Mouse (Mus musculus) lung, embryonic 16.5 days (tissue): ENCODE measurements around the gene Wscd1. TPM values are rescaled to one million over a fixed set of nuclear protein-coding genes. Genes with fewer than 3 reads are reported as not detected.

Experiments
- ATAC-seq: fragments of 200-750 bp; cut with Nextera tagmentation; 2 replicates; pipeline ENCODE4 v1.8.0; 2017; ENCODE audit warnings: low read depth, mild to moderate bottlenecking, moderate library complexity
- H3K27ac ChIP-seq: fragments of 300-500 bp; sonication (generic); 2 replicates; pipeline ENCODE4 v1.5.1; 2014; ENCODE audit warnings: mild to moderate bottlenecking, control low read depth, low read length
- H3K27me3 ChIP-seq: fragments of 300-500 bp; sonication (generic); 2 replicates; pipeline ENCODE4 v1.6.1; 2014; ENCODE audit warnings: low read depth, low read length, mixed read lengths; ENCODE audit not compliant: control insufficient read depth, insufficient read depth
- H3K36me3 ChIP-seq: fragments of 300-500 bp; sonication (generic); 2 replicates; pipeline ENCODE4 v1.6.1; 2014; ENCODE audit warnings: low read length; ENCODE audit not compliant: control insufficient read depth, insufficient read depth
- H3K4me1 ChIP-seq: fragments of 300-500 bp; sonication (generic); replicated peaks from 2 replicates; pipeline ENCODE4 v1.6.1; 2014; ENCODE audit warnings: low read length, mixed read lengths; ENCODE audit not compliant: control insufficient read depth, insufficient read depth
- H3K4me2 ChIP-seq: fragments of 300-500 bp; sonication (generic); 2 replicates; pipeline ENCODE4 v1.6.1; 2014; ENCODE audit warnings: low read depth, low read length, control low read depth
- H3K4me3 ChIP-seq: fragments of 300-500 bp; sonication (generic); 2 replicates; pipeline ENCODE4 v1.5.1; 2014; ENCODE audit warnings: mild to moderate bottlenecking, low read length, control low read depth
- H3K9ac ChIP-seq: fragments of 300-500 bp; sonication (generic); 2 replicates; pipeline ENCODE4 v1.6.1; 2014; ENCODE audit warnings: low read length, control low read depth
- H3K9me3 ChIP-seq: fragments of 300-500 bp; sonication (generic); 2 replicates; pipeline ENCODE4 v1.6.1; 2016; ENCODE audit warnings: low read length; ENCODE audit not compliant: control insufficient read depth
- WGBS: fragments of 180-500 bp; shearing (Covaris S2); extraction: QIAGEN DNeasy Blood & Tissue Kit; methylation state at CpG from one replicate; pipeline ENCODE4 v1.1.7; 2014; 5-methylcytosine and 5-hydroxymethylcytosine counted together
- polyA plus RNA-seq: library from polyadenylated mRNA; unstranded; fragments of >200 nt; fragmentation: Nextera tagmentation; extraction: Ambion mirVana; gene quantifications from 2 replicates; pipeline ENCODE4 v1.2.1, GENCODE M21; 2015

The Wscd1 gene
- polyA plus RNA-seq, 1 experiment from 2014 or later = 11.8 TPM

GRCm38 (mm10) chr11:71773986-71774767, 24.5 kb downstream of the Wscd1 start:
- no peak overlapping the region for H3K4me2 ChIP-seq

DNA sequence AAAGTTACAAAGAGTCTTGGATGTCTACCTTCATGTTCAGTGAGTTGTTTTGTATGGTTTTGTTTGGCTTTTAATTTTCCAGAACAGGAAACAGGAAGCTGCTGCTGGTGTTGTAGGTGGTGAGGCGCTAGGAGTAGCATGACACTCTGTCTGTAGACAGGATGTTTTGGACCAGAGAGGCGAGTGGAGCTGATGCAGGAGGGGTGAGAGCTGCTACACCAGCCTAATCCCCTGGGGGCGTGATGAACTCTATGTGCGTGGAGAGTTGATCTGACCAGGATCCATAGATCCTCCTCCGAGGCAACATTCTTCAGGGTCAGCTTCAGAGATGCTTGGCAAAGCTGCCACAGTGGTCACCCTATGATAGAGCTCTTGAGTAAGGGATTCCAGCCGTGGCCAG, 25.3 kb downstream of the Wscd1 start:
- H3K27me3 ChIP-seq = no peaks in the 10 kb centered on the region
- H3K4me2 ChIP-seq = no peak overlapping the region
- no peaks in the 10 kb centered on the region for H3K9me3 ChIP-seq
- 48% methylated on average over 6 of the region's 6 CpGs for WGBS
- no peaks in the 10 kb centered on the region; the same call in 1 of the 2 replicates for H3K4me1 ChIP-seq
- no peak overlapping the region for H3K4me3 ChIP-seq
- peak; percentile 41; the same call in 1 of the 2 replicates for ATAC-seq
- peak overlapping the region; percentile 34 for H3K27ac ChIP-seq
- H3K9ac ChIP-seq = no peak overlapping the region
- no peaks in the 10 kb centered on the region for H3K36me3 ChIP-seq

More at GRCm38 (mm10) chr11:71773986-71774767, 24.5 kb downstream of the Wscd1 start:
- 12% methylated on average over 16 of the region's 16 CpGs for WGBS
- Histone ChIP-seq H3K27me3 (no peaks in the 10 kb centered on the region), H3K27ac (peak overlapping the region; percentile 34), H3K36me3 (no peaks in the 10 kb centered on the region), H3K9me3 (no peaks in the 10 kb centered on the region), H3K4me1 (no peaks in the 10 kb centered on the region; the same call in 1 of the 2 replicates), H3K4me3 (no peak overlapping the region), H3K9ac (no peak overlapping the region)
- ATAC-seq = no peak

- no peak overlapping the region for H3K4me2 ChIP-seq
- H3K9ac ChIP-seq = no peak overlapping the region
- H3K27me3 ChIP-seq = no peaks in the 10 kb centered on the region
- H3K4me3 ChIP-seq = no peak overlapping the region
- no peaks in the 10 kb centered on the region for H3K4me1 ChIP-seq
- no peaks in the 10 kb centered on the region for H3K9me3 ChIP-seq
- WGBS = 61% methylated on average over 10 of the region's 10 CpGs
- no peaks in the 10 kb centered on the region for H3K36me3 ChIP-seq
- ATAC-seq = no peak
- H3K27ac ChIP-seq = no peak overlapping the region
Measured at GRCm38 (mm10) chr11:71779642-71780041, 29.9 kb downstream of the Wscd1 start.

GRCm38 (mm10) chr11:71781737-71782354, 32.1 kb downstream of the Wscd1 start:
- Histone ChIP-seq H3K36me3 (no peaks in the 10 kb centered on the region), H3K4me2 (no peak overlapping the region), H3K4me1 (no peaks in the 10 kb centered on the region), H3K9me3 (no peaks in the 10 kb centered on the region), H3K4me3 (no peak overlapping the region), H3K9ac (no peak overlapping the region), H3K27me3 (no peaks in the 10 kb centered on the region), H3K27ac (no peak overlapping the region)
- WGBS = 78% methylated on average over 13 of the region's 13 CpGs
- no peak for ATAC-seq

GRCm38 (mm10) chr11:71785499-71785898, 35.8 kb downstream of the Wscd1 start:
- no peaks in the 10 kb centered on the region for H3K9me3 ChIP-seq
- WGBS = 67% methylated on average over 4 of the region's 4 CpGs

DNA sequence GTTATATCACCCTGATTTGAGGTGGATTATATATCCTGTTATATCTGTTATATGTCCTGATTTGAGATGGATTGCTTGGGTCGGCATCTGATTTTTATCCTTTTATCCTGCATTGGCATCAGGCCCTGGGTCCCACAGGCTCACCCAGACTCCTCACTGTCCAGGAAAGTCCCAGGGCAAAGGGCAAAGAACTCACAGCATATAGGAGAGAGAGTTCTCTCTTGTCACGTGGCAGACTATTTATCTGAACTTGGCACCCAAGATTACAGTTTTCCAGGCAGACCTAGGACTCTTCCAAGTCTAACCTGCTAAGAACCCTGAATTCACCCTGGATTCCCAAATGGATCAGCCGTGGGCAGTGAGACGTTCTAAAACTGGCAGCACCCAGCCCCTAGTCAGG, 38.5 kb downstream of the Wscd1 start:
- Histone ChIP-seq H3K9me3 (no peaks in the 10 kb centered on the region), H3K4me3 (no peak overlapping the region), H3K4me1 (no peaks in the 10 kb centered on the region), H3K4me2 (no peak overlapping the region), H3K27me3 (no peaks in the 10 kb centered on the region), H3K36me3 (no peaks in the 10 kb centered on the region), H3K27ac (no peak overlapping the region), H3K9ac (no peak overlapping the region)
- WGBS = 77% methylated on average over 4 of the region's 4 CpGs
- no peak for ATAC-seq

More at GRCm38 (mm10) chr11:71785499-71785898, 35.8 kb downstream of the Wscd1 start:
- Histone ChIP-seq H3K36me3 (no peaks in the 10 kb centered on the region), H3K4me2 (no peak overlapping the region), H3K4me1 (no peaks in the 10 kb centered on the region), H3K4me3 (no peak overlapping the region), H3K9ac (no peak overlapping the region), H3K27ac (no peak overlapping the region), H3K27me3 (no peaks in the 10 kb centered on the region)
- ATAC-seq = no peak

GRCm38 (mm10) chr11:71790227-71790626, 40.5 kb downstream of the Wscd1 start:
- Histone ChIP-seq H3K4me3 (no peak overlapping the region), H3K9ac (no peak overlapping the region), H3K9me3 (no peaks in the 10 kb centered on the region), H3K27ac (no peak overlapping the region), H3K27me3 (no peaks in the 10 kb centered on the region), H3K4me1 (no peaks in the 10 kb centered on the region), H3K4me2 (no peak overlapping the region), H3K36me3 (no peaks in the 10 kb centered on the region)
- 70% methylated on average over 3 of the region's 3 CpGs for WGBS
- no peak for ATAC-seq

- Histone ChIP-seq H3K9ac (no peak overlapping the region), H3K27ac (no peak overlapping the region), H3K36me3 (no peaks in the 10 kb centered on the region), H3K9me3 (no peaks in the 10 kb centered on the region), H3K4me2 (no peak overlapping the region), H3K4me1 (no peaks in the 10 kb centered on the region), H3K4me3 (no peak overlapping the region), H3K27me3 (no peaks in the 10 kb centered on the region)
- no peak for ATAC-seq
- 73% methylated on average over 4 of the region's 4 CpGs for WGBS
Measured at GRCm38 (mm10) chr11:71799206-71799605, 49.5 kb downstream of the Wscd1 start.

- 88% methylated on average over 2 of the region's 2 CpGs for WGBS
- H3K4me3 ChIP-seq = no peak overlapping the region
- H3K27me3 ChIP-seq = no peaks in the 10 kb centered on the region
- no peak overlapping the region for H3K27ac ChIP-seq
- H3K36me3 ChIP-seq = no peaks in the 10 kb centered on the region
- no peaks in the 10 kb centered on the region for H3K9me3 ChIP-seq
- no peak for ATAC-seq
- no peak overlapping the region for H3K4me2 ChIP-seq
- no peaks in the 10 kb centered on the region for H3K4me1 ChIP-seq
- H3K9ac ChIP-seq = no peak overlapping the region
Measured at GRCm38 (mm10) chr11:71808521-71808920, 58.8 kb downstream of the Wscd1 start.
